Mouse (Mus musculus): ENCODE results near the gene Lrrc75a.

GRCm38 (mm10) chr11:62642023-62642844, 6.1 kb downstream of the Lrrc75a start:
- TF ChIP-seq POLR2A (IDR thresholded peaks at IDR 0.05; ENCODE audit: low read depth, low read length) (no peak), CTCF (IDR thresholded peaks at IDR 0.05; ENCODE audit: extremely low read depth, insufficient read length, insufficient replicate concordance, low read depth, low read length) (no peak)

All from small intestine, adult 2 months (tissue).